Mouse (Mus musculus) lung, embryonic 16.5 days (tissue): Measurements from ENCODE around the gene Crip2. TPM values are rescaled to one million over a fixed set of nuclear protein-coding genes. Genes with fewer than 3 reads are reported as not detected.
A peak's percentile ranks its signal among the peaks of the same experiment; 100 is the strongest.

Source experiments
- ATAC-seq: fragments of 200-750 bp; cut with Nextera tagmentation; 2 replicates; pipeline ENCODE4 v1.8.0; 2017; ENCODE audit warnings: low read depth, mild to moderate bottlenecking, moderate library complexity
- H3K27ac ChIP-seq: fragments of 300-500 bp; sonication (generic); 2 replicates; pipeline ENCODE4 v1.5.1; 2014; ENCODE audit warnings: mild to moderate bottlenecking, control low read depth, low read length
- H3K27me3 ChIP-seq: fragments of 300-500 bp; sonication (generic); 2 replicates; pipeline ENCODE4 v1.6.1; 2014; ENCODE audit warnings: low read depth, low read length, mixed read lengths; ENCODE audit not compliant: control insufficient read depth, insufficient read depth
- H3K36me3 ChIP-seq: fragments of 300-500 bp; sonication (generic); 2 replicates; pipeline ENCODE4 v1.6.1; 2014; ENCODE audit warnings: low read length; ENCODE audit not compliant: control insufficient read depth, insufficient read depth
- H3K4me1 ChIP-seq: fragments of 300-500 bp; sonication (generic); replicated peaks from 2 replicates; pipeline ENCODE4 v1.6.1; 2014; ENCODE audit warnings: low read length, mixed read lengths; ENCODE audit not compliant: control insufficient read depth, insufficient read depth
- H3K4me2 ChIP-seq: fragments of 300-500 bp; sonication (generic); 2 replicates; pipeline ENCODE4 v1.6.1; 2014; ENCODE audit warnings: low read depth, low read length, control low read depth
- H3K4me3 ChIP-seq: fragments of 300-500 bp; sonication (generic); 2 replicates; pipeline ENCODE4 v1.5.1; 2014; ENCODE audit warnings: mild to moderate bottlenecking, low read length, control low read depth
- H3K9ac ChIP-seq: fragments of 300-500 bp; sonication (generic); 2 replicates; pipeline ENCODE4 v1.6.1; 2014; ENCODE audit warnings: low read length, control low read depth
- H3K9me3 ChIP-seq: fragments of 300-500 bp; sonication (generic); 2 replicates; pipeline ENCODE4 v1.6.1; 2016; ENCODE audit warnings: low read length; ENCODE audit not compliant: control insufficient read depth
- WGBS: fragments of 180-500 bp; shearing (Covaris S2); extraction: QIAGEN DNeasy Blood & Tissue Kit; methylation state at CpG from one replicate; pipeline ENCODE4 v1.1.7; 2014; 5-methylcytosine and 5-hydroxymethylcytosine counted together
- polyA plus RNA-seq: library from polyadenylated mRNA; unstranded; fragments of >200 nt; fragmentation: Nextera tagmentation; extraction: Ambion mirVana; gene quantifications from 2 replicates; pipeline ENCODE4 v1.2.1, GENCODE M21; 2015

Crip2 gene
- polyA plus RNA-seq, 1 experiment from 2014 or later, result 550 TPM

- Histone ChIP-seq H3K9ac (no peak overlapping the region), H3K27ac (no peak overlapping the region)
Observed at GRCm38 (mm10) chr12:113144001-113144756, 4.1 kb downstream of the Crip2 start.

DNA sequence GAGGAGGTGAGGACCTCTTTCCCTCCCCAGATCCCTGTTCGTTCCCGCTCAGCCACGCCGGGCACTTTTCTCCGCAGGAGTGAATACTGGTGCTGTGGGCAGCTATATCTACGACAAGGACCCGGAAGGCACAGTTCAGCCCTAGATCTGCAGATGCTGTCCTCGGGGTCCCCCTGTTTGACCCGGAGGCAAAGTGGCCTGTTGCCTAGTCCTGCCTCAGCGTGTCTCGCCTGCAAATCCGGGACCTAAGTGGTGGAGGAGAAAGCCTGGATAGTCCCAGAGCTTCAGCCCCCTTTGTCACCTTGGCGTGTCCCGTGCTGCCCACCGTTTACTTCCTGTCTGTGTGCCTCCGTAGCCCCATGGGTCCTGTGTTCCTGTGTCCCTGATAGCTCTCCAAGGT is 4.8 kb downstream of the Crip2 start:
- Histone ChIP-seq H3K9ac (no peak overlapping the region), H3K27ac (no peak overlapping the region), H3K4me1 (peaks cover 56% of the 10 kb centered on the region), H3K36me3 (peaks cover 19% of the 10 kb centered on the region), H3K4me3 (no peak overlapping the region), H3K27me3 (no peaks in the 10 kb centered on the region), H3K4me2 (no peak overlapping the region), H3K9me3 (no peaks in the 10 kb centered on the region)
- 88% methylated on average over 16 of the region's 16 CpGs for WGBS
- no peak for ATAC-seq

More at GRCm38 (mm10) chr12:113144001-113144756, 4.1 kb downstream of the Crip2 start:
- 75% methylated on average over 20 of the region's 20 CpGs for WGBS
- Histone ChIP-seq H3K4me3 (no peak overlapping the region), H3K4me2 (no peak overlapping the region), H3K4me1 (peaks cover 60% of the 10 kb centered on the region), H3K9me3 (no peaks in the 10 kb centered on the region), H3K27me3 (no peaks in the 10 kb centered on the region), H3K36me3 (peaks cover 19% of the 10 kb centered on the region)
- ATAC-seq, result no peak

GRCm38 (mm10) chr12:113145591-113145990 is 5.6 kb downstream of the Crip2 start:
- peaks cover 19% of the 10 kb centered on the region for H3K36me3 ChIP-seq
- H3K27me3 ChIP-seq, result no peaks in the 10 kb centered on the region
- H3K27ac ChIP-seq, result no peak overlapping the region
- no peak overlapping the region for H3K9ac ChIP-seq
- no peak for ATAC-seq
- no peaks in the 10 kb centered on the region for H3K9me3 ChIP-seq
- H3K4me3 ChIP-seq, result no peak overlapping the region
- no peak overlapping the region for H3K4me2 ChIP-seq
- 89% methylated on average over 5 of the region's 5 CpGs for WGBS
- H3K4me1 ChIP-seq, result peaks cover 53% of the 10 kb centered on the region

DNA sequence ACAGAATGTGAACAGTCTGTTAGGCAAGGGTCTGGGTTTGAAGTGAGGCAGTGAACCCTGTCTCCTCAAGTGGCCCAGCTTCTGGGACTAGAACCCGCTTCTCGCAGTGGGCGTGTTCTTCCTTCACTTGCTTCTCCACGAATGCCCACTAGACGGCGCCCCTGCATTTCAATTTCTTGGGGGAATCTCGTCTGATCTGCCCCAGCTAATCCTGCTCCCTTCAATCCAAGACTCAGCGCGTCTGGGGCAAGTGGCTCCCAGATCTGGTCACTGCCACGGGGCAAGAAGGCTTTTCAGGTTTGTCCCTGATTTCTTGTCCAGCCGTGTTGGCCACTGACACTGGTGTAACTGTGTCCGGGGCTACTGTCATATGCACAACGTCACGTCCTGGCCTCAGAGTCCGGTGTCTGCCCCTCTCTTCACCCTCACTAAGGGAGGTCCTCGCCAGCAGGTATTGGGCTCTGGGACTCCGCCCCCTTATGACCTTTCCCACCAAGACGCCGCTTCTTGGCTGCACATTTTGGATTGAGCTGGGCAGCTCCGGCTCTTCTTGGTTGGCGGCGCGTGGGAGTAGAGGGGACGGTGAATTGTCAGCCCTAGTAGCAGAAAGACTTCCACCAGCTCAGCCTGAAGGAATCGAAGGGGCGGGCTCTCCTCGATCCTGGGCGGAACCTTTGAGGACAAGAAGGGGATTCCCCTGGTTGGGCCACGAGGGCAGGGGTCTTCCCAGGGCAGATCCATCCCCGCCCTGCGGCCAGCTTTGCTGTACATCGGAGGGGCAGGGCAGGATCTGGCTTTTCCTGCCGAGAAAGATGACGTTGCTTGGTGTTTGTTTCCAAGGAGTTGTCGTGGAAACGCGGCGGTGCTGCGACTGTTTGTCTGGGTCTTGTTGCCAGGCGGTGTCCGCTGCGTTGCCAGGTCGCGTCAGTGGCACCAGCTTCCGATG is 6.3 kb downstream of the Crip2 start, which contains the start of gene Crip1:
Crip1 (plus strand) TSS at position 205 of the 946 bp plus-strand sequence.
- Histone ChIP-seq H3K4me1 (peaks cover 51% of the 10 kb centered on the region), H3K27me3 (no peaks in the 10 kb centered on the region), H3K36me3 (peaks cover 19% of the 10 kb centered on the region), H3K4me2 (peak within 1 kb of the TSS; percentile 51), H3K9me3 (no peaks in the 10 kb centered on the region), H3K4me3 (peak within 1 kb of the TSS; percentile 22), H3K9ac (peak within 1 kb of the TSS; percentile 45), H3K27ac (peak within 1 kb of the TSS; percentile 14)
- no peak for ATAC-seq
- 12% methylated on average over 45 of the region's 45 CpGs for WGBS

GRCm38 (mm10) chr12:113147481-113147880 is 7.4 kb downstream of the Crip2 start:
- peaks cover 42% of the 10 kb centered on the region for H3K4me1 ChIP-seq
- no peaks in the 10 kb centered on the region for H3K27me3 ChIP-seq
- no peak overlapping the region for H3K4me2 ChIP-seq
- H3K36me3 ChIP-seq, result peaks cover 19% of the 10 kb centered on the region
- H3K27ac ChIP-seq, result peak overlapping the region; percentile 24; the same call in 1 of the 2 replicates
- ATAC-seq, result no peak
- H3K9ac ChIP-seq, result no peak overlapping the region
- H3K9me3 ChIP-seq, result no peaks in the 10 kb centered on the region
- H3K4me3 ChIP-seq, result no peak overlapping the region
- WGBS, result 85% methylated on average over 8 of the region's 8 CpGs

GRCm38 (mm10) chr12:113148381-113149035 is 8.5 kb downstream of the Crip2 start:
- no peak overlapping the region for H3K4me3 ChIP-seq
- H3K4me2 ChIP-seq, result no peak overlapping the region
- H3K9ac ChIP-seq, result no peak overlapping the region
- no peaks in the 10 kb centered on the region for H3K27me3 ChIP-seq
- H3K9me3 ChIP-seq, result no peaks in the 10 kb centered on the region
- peaks cover 18% of the 10 kb centered on the region for H3K36me3 ChIP-seq
- H3K4me1 ChIP-seq, result peaks cover 32% of the 10 kb centered on the region
- H3K27ac ChIP-seq, result no peak overlapping the region
- ATAC-seq, result no peak
- WGBS, result 36% methylated on average over 16 of the region's 16 CpGs

DNA sequence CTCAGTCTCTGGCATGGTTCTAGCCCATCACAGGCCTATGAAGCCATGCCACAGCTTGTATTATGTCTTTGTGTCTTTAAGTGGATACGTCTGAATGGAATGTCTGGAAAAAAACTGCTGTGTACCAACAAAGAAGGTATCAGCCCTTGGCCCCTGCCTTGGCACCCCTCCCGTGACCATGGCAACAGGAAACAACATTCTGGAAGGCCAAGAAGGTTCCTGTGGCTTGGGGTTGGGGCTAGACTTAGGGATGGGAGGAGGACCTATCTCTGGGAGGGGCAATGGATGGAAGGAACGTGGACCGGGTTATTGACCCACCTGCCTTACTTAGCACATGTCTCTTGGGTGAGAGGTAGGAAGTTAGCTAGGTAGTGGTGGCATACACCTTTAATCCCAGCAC is 9.3 kb downstream of the Crip2 start:
- Histone ChIP-seq H3K9me3 (no peaks in the 10 kb centered on the region), H3K27me3 (no peaks in the 10 kb centered on the region), H3K4me2 (no peak overlapping the region), H3K36me3 (peaks cover 13% of the 10 kb centered on the region), H3K4me1 (peaks cover 25% of the 10 kb centered on the region), H3K4me3 (no peak overlapping the region), H3K9ac (no peak overlapping the region), H3K27ac (no peak overlapping the region)
- ATAC-seq, result no peak
- WGBS, result 54% methylated on average over 4 of the region's 4 CpGs

- Histone ChIP-seq H3K4me1 (peaks cover 28% of the 10 kb centered on the region), H3K4me3 (no peak overlapping the region), H3K27me3 (no peaks in the 10 kb centered on the region), H3K9ac (no peak overlapping the region), H3K4me2 (no peak overlapping the region), H3K9me3 (no peaks in the 10 kb centered on the region), H3K36me3 (peaks cover 8% of the 10 kb centered on the region), H3K27ac (no peak overlapping the region)
- ATAC-seq, result no peak
- 78% methylated on average over 3 of the region's 3 CpGs for WGBS
Observed at GRCm38 (mm10) chr12:113149896-113150295, 9.9 kb downstream of the Crip2 start.

DNA sequence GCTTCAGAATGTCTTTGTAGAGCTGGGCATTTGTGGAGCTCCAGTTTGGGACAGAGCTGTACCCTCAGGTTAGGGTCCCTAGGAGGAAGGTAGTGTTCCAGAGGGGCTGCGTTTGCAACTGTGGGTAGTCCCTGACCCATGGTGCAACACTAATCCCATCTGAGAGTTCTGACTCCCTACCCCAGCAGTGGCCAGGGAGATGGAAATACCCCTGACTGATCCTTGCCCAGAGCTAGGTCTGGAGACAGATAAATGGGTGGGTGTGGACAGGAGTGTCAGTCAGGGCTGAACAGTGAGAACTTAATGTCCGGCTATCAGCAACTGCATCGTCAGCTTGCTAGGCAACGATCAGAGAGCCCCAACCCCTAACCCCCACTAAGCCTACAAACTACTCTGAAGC is 10.6 kb downstream of the Crip2 start:
- ATAC-seq, result no peak
- Histone ChIP-seq H3K9me3 (no peaks in the 10 kb centered on the region), H3K36me3 (peaks cover 5% of the 10 kb centered on the region), H3K4me1 (peaks cover 33% of the 10 kb centered on the region), H3K9ac (no peak overlapping the region), H3K4me3 (no peak overlapping the region), H3K27me3 (no peaks in the 10 kb centered on the region), H3K4me2 (no peak overlapping the region), H3K27ac (no peak overlapping the region)
- WGBS, result 72% methylated on average over 4 of the region's 4 CpGs
